Mouse (Mus musculus) kidney, adult 2 months (tissue): ENCODE measurements around the gene Prkar1a. TPM values are rescaled to one million over a fixed set of nuclear protein-coding genes. Genes with fewer than 3 reads are reported as not detected.
A peak's percentile ranks its signal among the peaks of the same experiment; 100 is the strongest.

ENCODE experiments used
- DNase-seq: peaks from one replicate; pipeline ENCODE4 v3.0.0; 2021
- H3K27ac ChIP-seq: fragments of 200-500 bp; 2 replicates; pipeline ENCODE4 v1.5.1; 2012; ENCODE audit warnings: low read depth, low read length, control low read depth, inconsistent platforms; ENCODE audit not compliant: insufficient read depth
- H3K27me3 ChIP-seq: fragments of 200-500 bp; replicated peaks from 2 replicates; pipeline ENCODE4 v1.6.1; 2012; ENCODE audit warnings: mild to moderate bottlenecking, moderate library complexity, low read length, inconsistent platforms; ENCODE audit not compliant: control insufficient read depth, insufficient read depth
- H3K36me3 ChIP-seq: fragments of 200-500 bp; 2 replicates; pipeline ENCODE4 v1.6.1; 2012; ENCODE audit warnings: mild to moderate bottlenecking, moderate library complexity, low read length, inconsistent platforms; ENCODE audit not compliant: control insufficient read depth, insufficient read depth
- H3K4me1 ChIP-seq: fragments of 200-500 bp; 2 replicates; pipeline ENCODE4 v1.6.1; 2011; ENCODE audit warnings: low read length; ENCODE audit not compliant: control insufficient read depth, insufficient read depth
- H3K4me3 ChIP-seq: fragments of 200-500 bp; 2 replicates; pipeline ENCODE4 v1.5.1; 2011; ENCODE audit warnings: mild to moderate bottlenecking, low read depth, low read length, control low read depth; ENCODE audit not compliant: insufficient read depth
- CTCF ChIP-seq: fragments of 200-500 bp; conservative IDR thresholded peaks from 2 replicates; pipeline ENCODE4 v1.5.1; 2011; ENCODE audit warnings: low read depth, mild to moderate bottlenecking, control low read depth, low read length, moderate library complexity, mixed read lengths; ENCODE audit not compliant: insufficient read depth, insufficient read length
- POLR2A ChIP-seq: fragments of 200-500 bp; IDR thresholded peaks from one replicate; pipeline ENCODE4 v1.6.1; 2011; ENCODE audit warnings: low read depth, low read length, control low read depth
- WGBS: fragments of 180-500 bp; shearing (Covaris S2); methylation state at CpG from one replicate; pipeline ENCODE4 v1.1.7; 2018; 5-methylcytosine and 5-hydroxymethylcytosine counted together
- polyA plus RNA-seq: library from polyadenylated mRNA; depleted of rRNA; stranded (reverse); fragments of >200 nt; gene quantifications from 2 replicates; pipeline ENCODE4 v1.2.3, GENCODE M21; 2012

Prkar1a gene
- polyA plus RNA-seq, 1 experiment, result 102 TPM

DNA sequence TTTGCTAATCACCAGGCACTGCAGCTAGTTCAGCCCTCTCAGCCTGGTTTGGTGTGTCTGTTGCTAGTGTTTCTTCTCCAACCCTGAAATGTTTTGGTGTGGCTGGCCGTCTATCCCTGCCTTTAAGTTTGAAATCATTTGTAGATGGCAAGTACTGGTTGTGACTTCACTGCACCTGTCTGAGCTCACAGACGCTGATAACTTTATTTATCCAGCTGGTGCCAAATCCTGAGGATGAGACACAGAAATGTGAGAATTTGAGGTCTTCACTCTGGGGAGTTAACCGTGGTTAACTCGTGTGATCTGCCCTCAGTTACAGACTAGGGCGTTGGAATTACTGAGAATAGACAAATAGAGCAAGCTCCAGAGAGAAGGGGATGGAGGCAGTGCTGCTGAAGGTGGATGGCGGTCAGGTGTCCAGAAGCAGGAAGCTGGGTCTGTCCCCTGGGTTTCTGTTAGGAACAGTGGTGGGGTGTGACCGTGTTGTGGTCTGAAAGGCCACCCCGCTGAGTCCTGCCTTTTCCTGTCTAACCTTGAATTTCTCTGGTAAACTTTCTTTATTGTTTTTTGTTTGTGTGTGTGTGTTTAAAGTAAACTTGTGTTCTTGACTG is 19.0 kb downstream of the Prkar1a start:
- TF ChIP-seq CTCF, result no peak
- Histone ChIP-seq H3K4me1 (no peaks in the 10 kb centered on the region), H3K27ac (no peak overlapping the region), H3K27me3 (no peaks in the 10 kb centered on the region), H3K4me3 (no peak overlapping the region), H3K36me3 (peaks cover 11% of the 10 kb centered on the region)
- no peak for DNase-seq
- WGBS, result 57% methylated on average over 8 of the region's 8 CpGs

DNA sequence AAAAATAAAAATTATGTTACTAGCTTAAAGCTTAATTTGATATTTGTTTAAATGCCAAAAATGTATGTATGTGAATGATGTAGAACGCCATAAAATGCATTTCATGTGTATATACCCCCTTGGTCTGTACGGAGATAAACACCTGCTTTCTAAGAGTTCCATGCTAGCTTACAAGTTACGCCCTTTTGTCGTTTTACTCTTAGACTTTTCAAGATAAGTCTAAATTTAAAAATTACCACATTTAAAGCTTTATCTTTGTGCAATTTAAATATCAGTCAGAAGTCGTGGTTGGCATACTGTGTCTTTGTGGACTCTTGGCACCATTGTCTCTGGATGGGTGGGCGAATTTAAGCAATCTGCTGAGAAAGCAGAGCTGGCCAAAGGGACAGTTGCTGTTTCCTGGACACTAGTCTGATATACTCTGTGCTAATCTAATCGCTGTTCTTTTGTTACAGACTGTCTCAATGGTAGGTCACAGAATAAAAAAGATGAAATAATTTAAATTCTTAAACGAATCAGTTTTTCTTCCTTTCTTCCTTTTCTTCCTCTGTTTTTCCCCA is 20.0 kb downstream of the Prkar1a start:
- TF ChIP-seq POLR2A (no peak), CTCF (no peak)
- peaks cover 8% of the 10 kb centered on the region for H3K36me3 ChIP-seq
- no peak overlapping the region for H3K27ac ChIP-seq
- 74% methylated on average over 8 of the region's 8 CpGs for WGBS
- no peak overlapping the region for H3K4me3 ChIP-seq
- no peak for DNase-seq
- H3K27me3 ChIP-seq, result no peaks in the 10 kb centered on the region
- no peaks in the 10 kb centered on the region for H3K4me1 ChIP-seq

DNA sequence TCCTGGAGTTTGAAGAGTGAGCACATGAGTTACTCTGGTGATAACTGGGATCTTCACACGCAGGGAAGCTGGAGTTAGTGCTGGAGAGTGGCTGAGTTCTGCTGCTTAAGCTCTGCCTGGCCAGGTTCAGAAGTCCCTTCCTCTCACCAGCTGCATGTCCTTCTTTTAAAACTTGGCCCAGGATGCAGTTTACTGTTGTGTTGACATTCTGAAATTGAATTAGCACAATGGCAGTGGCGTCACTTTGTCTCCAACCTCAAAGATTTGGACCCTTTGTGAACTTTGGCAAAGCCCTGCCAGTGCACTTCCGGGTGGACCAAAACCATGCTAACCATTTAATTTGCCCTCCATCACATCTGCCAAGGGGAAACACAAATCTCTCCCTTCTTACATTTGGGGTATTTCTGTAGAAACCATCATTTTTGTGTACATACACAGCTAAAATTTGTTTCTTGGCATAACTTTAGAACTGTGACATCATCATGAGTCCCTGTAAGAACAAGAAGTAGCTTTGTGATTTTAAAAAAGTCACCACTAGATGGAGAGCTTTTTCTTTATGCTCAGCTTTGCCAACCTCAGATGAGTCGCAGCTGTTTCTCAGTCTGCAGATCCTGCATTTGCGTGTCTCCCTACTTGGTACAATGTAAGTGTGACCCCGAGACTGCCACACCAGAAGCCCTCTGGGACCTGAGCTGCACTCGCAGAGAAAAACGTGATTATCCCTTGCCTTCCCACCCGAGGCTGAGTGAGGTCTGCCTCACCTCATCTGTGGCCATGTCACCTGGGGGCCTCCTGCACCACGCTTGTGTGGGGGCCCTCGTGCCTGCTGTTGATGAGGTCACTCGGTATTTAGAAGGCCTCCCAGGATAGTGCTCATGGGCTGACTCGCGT is 21.1 kb downstream of the Prkar1a start:
- 43% methylated on average over 14 of the region's 14 CpGs for WGBS
- H3K27me3 ChIP-seq, result no peaks in the 10 kb centered on the region
- H3K27ac ChIP-seq, result peak overlapping the region; percentile 5; the same call in 1 of the 2 replicates
- DNase-seq, result peak; percentile 66
- H3K4me3 ChIP-seq, result no peak overlapping the region
- peaks cover 6% of the 10 kb centered on the region for H3K36me3 ChIP-seq
- H3K4me1 ChIP-seq, result no peaks in the 10 kb centered on the region
- TF ChIP-seq POLR2A (no peak), CTCF (peak; percentile 49)

DNA sequence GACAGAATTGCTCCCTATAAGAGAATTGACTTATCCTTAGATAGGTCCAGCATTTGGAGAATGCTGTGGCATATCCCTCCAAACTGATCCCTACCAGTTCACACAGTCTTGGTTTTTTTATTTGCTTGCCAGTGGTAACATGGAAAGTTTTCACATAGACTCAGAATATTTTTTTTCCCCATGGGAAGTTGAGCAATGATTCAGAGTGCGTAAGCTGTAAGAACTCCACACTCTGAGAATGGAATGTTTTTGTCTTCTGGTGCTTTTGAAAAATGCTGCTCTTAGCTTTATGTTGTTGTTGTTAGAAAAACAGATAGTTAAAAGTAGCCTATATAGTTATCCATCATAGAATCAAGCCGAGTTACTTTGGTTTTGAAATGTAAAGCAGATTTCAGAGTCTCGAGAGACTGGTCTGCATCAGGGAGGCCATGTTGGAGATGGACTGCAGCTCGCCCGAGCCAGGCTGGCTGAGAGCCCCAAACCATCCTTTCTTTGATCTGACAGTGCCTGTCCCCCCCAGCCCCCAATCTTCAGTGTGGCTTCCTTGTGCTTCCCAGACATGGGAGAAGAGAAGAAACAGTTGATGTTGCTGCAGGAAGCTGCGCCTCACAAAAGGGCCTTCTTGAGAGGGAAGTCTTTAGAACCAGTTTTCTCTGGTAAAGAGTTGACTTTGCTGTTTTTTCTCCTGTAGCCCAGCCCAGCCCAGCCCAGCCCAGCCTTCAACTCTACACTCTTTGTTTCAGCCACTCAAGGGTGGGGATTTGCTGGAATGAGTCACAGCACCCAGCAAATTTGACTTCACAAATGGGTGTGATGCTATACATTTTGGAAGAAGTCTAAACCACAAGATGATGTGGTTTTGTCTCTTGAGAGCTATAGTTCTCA is 22.2 kb downstream of the Prkar1a start:
- TF ChIP-seq POLR2A, result no peak
- TF ChIP-seq CTCF, result no peak
- WGBS, result 69% methylated on average over 6 of the region's 6 CpGs

DNA sequence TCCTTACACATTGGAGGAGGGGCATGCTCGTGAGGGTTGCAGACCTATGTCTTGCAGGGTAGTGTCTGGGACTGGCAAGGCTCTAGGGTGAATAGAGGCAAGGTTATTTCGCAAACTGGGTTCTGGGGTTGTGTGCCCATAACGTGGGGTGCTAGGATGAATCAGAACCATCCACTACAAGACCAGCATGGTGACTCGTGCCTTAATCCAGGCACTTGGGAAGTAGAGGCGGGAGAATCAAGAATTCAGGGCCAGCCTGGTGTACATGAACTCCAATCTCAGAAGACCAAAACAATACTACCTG is 22.8 kb downstream of the Prkar1a start:
- Histone ChIP-seq H3K36me3 (peaks cover 3% of the 10 kb centered on the region), H3K4me1 (no peaks in the 10 kb centered on the region), H3K4me3 (no peak overlapping the region), H3K27me3 (no peaks in the 10 kb centered on the region), H3K27ac (no peak overlapping the region)
- WGBS, result 87% methylated on average over 5 of the region's 5 CpGs
- DNase-seq, result no peak
- no peak for TF ChIP-seq POLR2A
- no peak for TF ChIP-seq CTCF

More for the DNA sequence above, 22.2 kb downstream of the Prkar1a start:
- Histone ChIP-seq H3K4me1 (no peaks in the 10 kb centered on the region), H3K27me3 (no peaks in the 10 kb centered on the region), H3K27ac (peak overlapping the region; percentile 59), H3K36me3 (peaks cover 3% of the 10 kb centered on the region), H3K4me3 (no peak overlapping the region)
- DNase-seq, result peak; percentile 36

DNA sequence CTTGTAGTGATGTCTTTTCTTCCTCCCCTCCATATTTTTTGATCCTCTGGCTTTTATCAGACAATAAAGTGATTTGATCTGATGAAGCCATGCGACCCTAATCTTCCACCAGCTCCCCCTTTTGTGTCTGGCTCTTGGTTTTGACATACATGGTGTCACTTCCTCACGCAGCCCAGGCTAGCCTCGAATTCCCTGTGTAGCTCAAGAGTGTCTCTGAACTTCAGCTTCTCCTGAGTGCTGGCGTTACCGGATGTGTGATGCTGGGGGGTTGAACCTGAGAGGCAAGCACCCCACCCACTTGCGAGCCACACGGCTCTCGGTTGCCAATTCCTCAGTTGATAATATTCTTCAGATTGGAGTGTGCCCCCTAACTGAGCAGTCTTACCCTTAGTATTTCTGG is 23.2 kb downstream of the Prkar1a start:
- no peak overlapping the region for H3K27ac ChIP-seq
- H3K4me3 ChIP-seq, result no peak overlapping the region
- no peaks in the 10 kb centered on the region for H3K27me3 ChIP-seq
- TF ChIP-seq CTCF, result no peak
- no peak for TF ChIP-seq POLR2A
- H3K36me3 ChIP-seq, result peaks cover 3% of the 10 kb centered on the region
- WGBS, result 84% methylated on average over 8 of the region's 8 CpGs
- H3K4me1 ChIP-seq, result no peaks in the 10 kb centered on the region
- DNase-seq, result no peak
